Mouse (Mus musculus) B cell, adult 2 months (primary cell): Measurements from ENCODE around the gene Palm.

Source experiments
- DNase-seq, 2 experiments: peaks; one replicate each; pipeline ENCODE4 v3.0.0; 2022

Gene Palm

DNA sequence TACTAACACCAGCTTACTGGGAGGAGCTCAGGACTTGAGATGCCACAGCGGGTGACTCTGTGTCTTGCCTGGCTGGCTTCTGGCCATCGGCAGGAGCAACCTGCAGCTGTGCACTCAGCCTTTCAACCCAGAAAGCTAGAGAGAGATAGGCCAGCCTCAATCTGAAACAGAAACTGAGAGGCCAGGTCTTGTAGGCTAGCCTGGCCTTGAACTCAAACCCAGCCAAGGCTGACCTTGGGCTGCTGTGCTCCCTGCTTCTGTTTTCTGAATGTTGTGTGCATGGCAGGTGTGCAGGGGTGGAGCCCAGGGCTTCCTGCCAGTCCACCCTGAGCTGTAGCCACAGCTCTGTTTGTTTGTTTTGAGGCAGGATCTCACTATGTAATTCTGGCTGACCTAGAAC lies 20.2 kb upstream of the Palm start:
- no peak for DNase-seq

DNA sequence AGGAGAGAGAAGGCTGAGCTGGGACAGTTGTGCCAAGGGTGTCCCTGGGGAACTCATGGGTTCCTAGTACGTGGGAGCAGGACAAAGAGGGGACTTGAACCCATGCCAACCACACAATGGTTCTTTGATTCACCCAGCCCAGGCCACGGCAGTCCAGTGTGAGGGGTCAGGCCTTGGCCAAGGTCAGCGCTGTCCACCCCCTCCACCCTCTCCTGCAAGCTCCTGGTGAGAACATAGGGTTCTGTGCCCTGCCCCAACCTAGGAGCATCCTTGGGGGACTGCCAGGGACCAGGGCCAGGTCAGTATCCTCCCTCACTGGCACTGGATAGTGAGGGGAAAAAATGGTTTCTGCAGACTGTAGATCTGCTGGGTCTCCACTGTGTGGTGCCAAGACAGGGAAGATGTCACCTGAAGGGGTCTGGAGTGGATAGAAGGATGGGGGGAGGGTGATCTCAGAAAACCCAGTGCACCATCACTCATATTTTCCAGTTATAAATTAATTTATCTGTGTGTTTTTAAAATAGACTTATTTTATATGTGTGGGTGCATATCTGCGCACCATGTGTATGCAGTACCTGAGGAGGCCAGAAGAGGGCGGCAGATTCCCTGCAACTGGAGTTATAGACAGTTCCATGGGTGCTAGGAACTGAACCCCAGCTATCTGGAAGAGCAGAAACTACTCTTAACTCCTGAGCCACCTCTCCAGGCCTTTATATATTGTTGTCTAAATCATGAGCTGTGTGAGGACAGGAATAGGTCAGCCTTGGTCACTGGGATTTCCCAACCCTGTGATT lies 18.7 kb upstream of the Palm start:
- peak; percentile 46 to 47 for DNase-seq

DNA sequence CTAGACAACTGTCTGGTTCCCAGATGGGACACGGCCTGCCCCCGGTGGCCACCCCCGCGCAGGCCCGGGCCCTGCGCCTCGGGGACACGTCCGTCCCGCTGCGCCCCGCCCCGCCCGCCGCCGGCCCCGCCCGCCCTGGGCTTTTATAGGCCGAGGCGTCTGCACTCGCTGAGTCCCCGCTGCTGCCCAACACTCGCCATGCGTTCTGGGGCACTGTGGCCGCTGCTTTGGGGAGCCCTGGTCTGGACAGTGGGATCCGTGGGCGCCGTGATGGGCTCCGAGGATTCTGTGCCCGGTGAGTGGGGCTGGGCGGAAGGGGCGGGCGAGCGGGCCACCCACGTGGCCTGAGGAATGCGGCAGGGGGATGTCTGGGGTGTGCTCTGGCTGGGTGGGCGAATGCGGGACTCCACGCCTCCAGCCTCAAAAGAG lies 16.3 kb upstream of the Palm start, which contains the start of gene Fstl3:
TSS of gene Fstl3 (plus strand) at position 170 of the 429 bp plus-strand sequence.
- no peak for DNase-seq

DNA sequence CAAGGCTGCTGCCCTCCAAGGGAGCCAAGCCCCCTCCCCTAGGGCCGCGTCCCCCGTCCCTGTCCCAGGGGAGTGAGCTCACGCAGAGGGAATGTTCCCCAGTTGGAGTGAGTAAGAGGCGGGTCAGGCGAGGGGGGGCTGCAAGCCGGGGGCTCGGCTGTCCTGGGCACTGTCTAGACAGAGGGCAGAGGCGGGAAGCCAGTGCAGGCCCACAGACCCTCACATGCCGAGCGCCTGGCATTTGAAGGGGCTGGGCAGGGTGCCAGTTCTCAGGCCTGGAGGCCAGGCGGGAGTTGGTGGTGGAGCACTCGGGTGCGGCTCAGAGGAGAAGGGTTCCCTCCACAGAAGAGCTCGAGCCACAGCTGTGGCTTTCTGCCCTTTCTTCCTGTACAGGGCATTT lies 15.4 kb upstream of the Palm start:
- no peak for DNase-seq

DNA sequence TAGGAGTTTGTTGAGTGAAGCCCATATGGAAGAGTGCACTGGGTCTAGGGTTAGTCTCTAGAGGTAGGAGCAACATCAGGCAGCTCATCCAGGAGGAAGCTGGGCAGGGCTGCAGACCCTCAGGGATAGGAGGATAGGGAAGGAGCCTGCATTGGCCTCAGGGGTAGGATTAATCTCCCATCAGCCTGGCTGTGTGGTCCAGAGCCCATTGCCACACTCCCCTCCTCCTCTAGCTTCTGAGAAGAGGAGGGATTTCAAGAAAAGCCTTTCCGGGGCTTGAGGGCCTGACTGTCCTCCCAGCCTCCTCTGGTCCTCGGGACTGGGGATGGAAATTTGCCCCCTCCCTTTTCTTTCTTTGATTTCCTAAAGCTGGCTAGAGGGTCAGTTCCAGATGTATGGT lies 14.2 kb upstream of the Palm start:
- DNase-seq, result no peak

DNA sequence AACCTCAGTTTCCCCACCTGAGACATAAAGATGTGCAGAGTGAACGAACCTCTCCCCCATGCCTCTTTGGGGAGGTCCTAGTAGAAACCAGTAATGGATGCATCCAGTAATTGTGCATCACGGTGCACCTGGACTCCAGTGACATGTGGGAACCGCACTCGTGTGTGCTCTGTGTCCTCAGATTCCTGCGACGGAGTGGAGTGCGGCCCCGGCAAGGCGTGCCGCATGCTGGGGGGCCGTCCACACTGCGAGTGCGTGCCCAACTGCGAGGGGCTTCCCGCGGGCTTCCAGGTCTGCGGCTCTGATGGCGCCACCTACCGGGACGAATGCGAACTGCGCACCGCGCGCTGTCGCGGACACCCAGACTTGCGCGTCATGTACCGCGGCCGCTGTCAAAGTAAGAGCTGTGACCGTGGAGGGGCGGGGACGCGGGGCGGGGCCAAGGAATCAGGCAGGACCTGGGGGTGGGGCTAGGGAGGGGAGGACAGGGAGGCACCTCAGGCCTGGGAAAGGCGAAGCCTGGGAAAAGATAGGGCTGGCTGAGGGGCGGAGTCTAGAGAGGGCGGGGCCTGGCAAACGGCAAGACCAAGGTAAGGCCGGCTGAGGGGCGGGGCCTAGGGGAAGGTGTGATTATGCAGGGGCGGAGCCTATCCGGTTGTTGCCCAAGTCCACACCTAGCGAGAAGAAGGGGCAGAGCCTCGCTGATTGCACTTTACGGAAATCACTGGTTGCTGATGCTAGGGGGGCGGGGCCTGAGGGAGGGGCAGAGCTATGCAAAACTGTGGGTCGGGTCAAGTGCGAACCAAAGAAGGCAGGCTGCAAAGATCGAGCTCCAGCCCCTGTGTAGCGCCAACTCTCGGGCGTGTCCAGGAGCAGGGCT lies 13.3 kb upstream of the Palm start:
- DNase-seq, result peak; percentile 98

DNA sequence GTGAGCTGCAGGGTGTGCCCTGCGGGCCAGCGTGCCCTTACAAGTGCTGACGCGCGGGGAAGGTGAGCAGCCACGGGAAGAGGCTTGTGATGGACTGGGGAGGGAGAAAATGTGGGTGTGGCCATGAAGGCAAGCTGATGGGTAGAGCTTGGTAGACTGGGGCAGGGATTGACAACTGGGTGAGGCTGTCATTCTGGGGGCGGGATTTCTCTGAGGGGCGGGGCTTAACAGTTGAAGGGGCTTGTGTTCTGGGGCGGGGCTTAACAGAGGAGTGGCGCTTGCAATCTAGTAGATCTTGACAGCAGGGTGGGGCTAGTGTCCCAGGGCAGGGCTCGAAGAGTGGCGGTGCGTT lies 12.7 kb upstream of the Palm start:
- peak in 1 of 2 experiments; percentile 82 for DNase-seq

DNA sequence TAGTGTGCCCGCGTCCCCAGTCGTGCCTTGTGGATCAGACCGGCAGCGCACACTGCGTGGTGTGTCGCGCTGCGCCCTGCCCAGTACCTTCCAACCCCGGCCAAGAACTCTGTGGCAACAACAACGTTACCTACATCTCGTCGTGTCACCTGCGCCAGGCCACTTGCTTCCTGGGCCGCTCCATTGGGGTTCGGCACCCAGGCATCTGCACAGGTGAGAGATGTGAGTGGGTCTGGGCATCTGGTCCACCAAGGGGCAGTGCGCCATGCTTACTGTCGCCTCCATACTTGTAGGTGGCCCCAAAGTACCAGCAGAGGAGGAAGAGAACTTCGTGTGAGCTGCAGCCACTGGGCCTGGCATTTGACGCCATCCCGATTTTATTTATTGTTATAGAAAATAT lies 12.2 kb upstream of the Palm start:
- DNase-seq, result no peak

DNA sequence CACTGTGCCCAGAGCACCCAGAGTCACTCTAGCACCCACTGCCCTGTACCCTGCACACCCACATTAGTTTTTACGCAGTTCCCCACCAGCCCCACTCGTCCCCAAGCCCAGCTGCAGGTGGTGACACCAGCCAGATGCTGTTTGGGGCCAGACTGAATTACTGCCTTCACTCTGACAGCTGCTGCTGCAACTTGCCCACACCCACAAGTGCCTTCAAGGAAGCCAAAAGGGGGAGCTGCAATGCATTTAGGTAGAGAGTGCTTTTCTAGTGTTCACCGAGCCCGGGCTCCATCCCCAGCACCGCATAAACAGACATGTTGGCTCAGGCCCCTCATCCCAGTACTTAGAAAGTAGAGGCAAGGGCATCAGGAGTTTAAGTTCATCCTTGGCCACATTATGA lies 11.4 kb upstream of the Palm start:
- no peak for DNase-seq

DNA sequence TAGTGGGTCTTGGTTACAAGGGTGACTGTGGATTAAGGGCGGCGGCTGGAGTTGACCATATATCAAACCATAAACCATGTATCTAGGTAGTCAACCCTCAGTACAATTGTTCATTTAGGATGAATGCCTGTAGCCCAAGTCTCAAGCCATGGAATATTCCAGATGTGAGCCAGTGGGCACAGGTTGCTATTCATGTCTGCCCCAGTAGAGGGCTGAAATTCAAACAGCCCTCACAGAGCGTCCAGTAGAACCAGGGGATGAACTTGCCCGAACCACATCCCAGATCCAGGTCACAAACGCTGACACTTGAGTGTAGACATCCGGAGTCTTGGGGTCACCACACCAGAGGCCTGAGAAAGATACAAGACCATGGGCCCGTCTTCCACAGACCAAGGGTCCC lies 10.3 kb upstream of the Palm start:
- no peak for DNase-seq

DNA sequence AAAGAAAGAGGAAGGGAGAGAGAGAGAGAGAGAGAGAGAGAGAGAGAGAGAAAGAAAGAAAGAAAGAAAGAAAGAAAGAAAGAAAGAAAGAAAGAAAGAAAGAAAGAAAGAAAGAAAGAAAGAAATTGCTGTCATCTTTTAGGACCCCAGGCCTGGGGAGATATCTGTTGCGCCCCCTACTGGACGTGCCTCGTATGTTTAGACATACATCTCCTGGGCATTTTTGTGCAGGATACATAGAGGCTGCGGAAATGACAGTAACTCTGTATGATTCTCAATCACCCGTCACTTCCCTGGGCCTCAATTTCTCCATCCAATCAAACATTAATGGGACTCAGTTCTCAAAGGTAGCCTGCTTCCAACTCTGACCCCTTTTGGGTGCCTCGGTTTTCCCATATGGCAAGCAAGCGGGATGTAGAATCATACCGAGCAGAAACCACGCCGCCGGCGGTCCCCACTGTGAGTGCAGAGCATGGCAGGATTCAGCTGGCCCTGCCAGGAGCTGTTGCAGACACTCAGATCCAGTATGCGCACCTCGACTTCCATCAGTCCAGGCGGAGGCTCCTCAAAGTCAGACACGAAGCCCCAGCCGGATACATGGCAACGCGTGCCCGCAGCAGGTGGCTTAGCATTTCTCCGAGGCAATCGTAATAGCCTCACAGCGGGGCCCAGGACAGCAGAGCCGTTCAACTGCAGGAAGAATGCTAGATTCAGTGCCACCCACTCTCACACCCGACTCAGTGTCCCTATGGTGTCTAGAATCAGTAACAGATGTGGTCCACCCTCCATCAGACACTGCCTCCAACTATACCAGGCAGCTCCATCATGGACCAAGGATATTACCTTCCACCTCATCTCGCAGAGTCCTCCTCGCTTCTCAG lies 9.2 kb upstream of the Palm start:
- peak; percentile 77 to 79 for DNase-seq

DNA sequence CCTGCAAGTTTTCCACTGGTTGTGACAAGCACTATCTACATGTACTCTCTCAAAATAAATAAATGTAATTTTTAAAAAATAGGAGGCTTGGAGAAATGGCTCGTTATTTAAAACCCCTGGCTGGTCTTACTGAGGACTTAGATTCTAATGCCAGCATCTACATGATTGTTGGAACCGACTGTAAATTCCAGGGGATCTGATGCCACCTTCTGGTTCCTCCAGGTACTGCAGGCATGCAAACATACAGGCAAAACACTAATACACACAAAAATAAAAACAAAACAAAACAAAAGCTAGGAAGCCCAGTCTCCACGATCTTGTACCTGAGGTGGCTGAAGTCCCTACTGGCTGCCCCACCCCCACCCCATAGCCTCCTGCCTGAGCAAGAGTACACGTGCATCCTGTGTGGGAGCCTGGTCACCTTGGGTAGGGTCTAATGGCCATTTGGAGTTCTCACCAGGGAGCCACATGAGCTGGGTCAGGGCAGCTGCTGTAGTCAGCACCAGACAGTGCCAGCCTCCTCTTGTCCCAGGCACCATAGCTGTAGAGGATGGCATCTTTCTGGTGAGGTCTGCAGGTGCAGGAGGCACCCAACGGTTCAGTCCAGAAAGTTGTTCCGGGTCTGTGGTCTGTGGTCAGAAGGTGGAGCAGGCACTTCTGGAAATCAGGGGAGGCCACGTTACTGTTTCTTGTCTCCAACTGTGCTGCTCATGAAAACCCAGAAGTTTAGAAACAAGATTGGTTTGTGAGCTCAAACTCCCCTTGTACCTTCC lies 4.8 kb upstream of the Palm start:
- peak; percentile 87 to 90 for DNase-seq

DNA sequence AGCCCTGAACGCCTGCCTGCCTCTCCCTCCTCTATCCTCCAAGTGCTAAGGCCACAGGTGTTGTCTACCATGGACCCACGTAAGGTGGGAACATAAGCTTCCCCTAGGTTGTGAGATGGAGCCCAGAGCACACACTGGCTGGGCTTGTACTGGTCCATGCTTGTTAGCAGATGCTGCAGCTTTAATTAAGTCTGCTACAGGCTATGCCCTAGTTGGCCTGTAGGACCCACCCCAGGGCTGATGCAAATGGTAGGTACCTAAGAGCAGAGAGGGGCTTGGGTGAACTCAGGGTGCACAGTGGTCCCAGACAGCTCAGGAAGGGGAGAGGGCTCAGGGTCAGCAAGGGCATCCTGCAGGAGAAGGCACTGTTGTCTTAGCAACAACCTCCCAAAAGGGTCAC lies 3.8 kb upstream of the Palm start:
- no peak for DNase-seq

DNA sequence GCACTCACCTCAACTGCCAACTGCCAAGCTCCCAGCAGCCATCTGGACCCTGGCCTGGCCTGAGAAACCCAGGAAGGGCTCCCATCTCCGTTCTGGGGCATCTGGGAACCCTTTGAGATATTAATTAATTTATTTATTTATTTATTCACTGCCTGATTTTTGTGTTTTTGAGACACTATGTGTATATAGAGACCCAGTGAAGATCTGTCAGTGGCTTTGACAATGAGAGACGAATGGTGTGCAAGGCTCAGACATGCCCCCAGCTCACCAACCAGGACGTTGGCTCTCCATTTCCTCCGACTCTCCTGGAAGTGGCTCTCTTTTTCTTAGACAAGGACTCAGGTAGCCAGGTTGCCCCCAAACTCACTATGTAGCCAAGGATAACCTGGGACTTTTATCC lies 2.5 kb upstream of the Palm start, which contains the start of gene Prss57:
TSS of gene Prss57 (minus strand) at position 101 of the 400 bp plus-strand sequence.
- DNase-seq, result no peak

DNA sequence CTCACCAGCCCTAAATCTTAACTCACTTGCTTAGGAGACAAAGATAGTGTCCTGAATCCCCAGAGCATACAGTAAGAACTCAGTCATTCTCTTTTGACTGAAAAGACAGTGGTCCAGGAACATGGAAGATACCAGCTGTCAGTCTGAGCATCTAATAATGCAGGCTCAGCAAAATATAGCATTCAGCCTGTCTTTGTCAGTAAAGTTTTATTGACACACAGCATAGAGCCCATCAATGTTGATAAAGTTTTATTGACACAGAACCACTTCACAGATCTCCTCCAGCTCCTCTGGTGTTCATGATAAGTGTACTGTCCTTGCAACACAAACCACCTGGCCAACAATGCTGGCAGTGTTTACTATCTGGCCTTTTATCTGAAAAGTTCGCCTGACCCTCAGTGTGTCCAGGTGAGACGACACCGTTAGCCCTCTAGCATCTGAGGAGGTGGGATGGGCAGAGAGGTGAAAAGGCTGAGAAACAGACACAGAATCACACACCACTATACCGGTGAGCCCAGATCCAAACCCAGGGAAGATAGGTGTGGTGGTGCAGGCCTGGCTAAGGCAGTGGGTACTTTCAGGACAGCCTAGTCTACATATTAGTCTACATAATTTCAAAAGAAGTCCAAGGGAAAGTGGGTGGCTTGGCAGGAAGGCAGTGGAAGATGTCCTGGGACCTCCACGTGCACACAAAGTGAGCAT lies 882 bp upstream of the Palm start:
- DNase-seq, result no peak

DNA sequence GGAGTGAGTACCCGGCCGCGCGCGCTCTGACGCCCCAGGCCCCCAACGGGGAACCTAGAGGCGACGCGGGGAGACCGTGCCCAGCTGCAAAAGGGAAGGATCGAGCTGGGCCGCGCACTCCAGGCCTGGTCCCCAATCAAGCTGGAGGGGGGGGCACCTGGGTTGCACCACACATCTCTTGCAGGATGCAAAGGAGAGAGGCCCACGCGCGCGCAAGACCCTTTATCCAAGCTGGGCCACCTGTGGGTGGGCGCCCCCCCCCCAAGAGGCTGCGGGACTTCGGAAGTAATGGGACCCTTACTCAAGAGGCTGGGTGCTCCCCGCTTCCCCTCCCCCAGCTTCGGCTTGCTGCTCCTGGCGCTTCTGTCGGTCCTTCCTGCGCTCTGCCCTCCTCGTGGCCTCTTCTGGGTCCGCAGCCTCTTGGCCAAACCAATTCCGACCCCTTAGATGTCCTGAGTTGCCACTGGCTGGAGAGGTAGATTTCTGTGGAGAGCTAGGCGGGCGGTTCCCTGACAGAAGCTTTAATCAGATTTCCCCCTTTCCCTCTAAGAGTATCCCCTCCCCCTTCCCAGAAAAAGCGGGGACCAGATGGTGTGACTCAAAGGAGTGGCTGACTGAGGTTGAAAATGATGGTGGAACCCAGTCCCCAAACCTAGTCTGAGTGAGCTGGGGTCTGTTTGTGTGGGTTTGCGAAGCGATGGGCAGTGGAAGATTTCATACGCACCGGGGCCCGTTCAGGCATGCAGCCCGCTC lies 542 bp downstream of the Palm start:
- DNase-seq, result no peak

DNA sequence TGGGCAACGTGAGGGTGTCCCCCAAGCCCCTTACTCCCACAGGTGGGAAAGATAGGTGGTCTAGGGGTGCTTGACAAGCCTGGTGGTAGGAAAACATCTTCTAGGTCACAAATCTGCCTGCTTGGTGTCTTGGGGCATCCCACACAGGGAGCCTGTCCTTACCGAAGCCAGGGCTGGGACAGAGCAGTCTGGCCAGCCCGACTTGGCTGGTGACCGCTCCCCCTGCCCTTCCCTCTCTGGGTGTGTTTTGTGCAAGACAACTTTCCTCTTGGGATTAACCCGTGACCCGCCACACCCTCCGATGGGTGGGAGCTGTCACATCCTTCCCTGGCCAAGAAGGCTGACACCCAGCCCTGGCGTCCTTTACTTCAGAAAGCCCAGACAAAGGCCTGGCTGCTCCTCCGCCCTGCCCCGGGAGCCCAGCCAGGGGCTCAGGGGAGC lies 1.1 kb downstream of the Palm start:
- DNase-seq, result no peak

DNA sequence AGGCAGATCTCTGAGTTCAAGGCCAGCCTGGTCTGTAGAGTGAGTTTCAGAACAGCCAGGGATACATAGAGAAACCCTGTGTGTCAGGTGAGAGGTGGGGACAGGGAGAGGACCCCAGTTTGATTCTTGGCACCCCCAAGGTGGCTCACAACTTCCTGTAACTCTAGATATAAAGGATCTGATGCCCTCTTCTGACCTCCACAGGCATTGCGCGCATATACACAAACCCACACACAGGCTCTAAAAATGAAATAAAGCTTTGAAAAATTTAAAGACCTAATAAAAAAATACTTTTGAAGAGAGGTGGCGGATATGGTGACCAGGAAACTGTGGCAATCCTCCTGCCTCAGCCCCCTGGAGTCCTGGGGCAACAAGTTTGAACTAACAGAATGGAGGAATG lies 2.5 kb downstream of the Palm start:
- no peak for DNase-seq

DNA sequence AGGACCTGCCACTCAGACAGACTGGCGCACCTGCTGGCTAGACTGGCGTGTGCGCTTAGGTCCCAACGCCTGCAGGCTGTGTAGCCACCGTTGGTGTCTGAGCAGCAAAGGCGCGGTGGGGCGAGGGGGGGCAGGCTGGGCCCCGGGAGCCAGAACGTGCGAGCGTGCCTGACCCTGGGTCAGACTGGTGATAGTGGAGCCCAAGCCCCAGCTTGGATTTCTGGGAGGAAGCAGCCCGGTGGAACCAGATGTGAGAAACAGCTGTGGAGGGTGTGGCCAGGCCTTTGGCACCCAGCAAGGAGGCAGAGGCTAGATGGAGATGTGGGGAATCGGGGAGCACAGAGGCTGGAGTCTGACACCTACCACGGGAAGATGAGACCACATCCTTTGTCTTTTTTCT lies 4.0 kb downstream of the Palm start:
- no peak for DNase-seq

DNA sequence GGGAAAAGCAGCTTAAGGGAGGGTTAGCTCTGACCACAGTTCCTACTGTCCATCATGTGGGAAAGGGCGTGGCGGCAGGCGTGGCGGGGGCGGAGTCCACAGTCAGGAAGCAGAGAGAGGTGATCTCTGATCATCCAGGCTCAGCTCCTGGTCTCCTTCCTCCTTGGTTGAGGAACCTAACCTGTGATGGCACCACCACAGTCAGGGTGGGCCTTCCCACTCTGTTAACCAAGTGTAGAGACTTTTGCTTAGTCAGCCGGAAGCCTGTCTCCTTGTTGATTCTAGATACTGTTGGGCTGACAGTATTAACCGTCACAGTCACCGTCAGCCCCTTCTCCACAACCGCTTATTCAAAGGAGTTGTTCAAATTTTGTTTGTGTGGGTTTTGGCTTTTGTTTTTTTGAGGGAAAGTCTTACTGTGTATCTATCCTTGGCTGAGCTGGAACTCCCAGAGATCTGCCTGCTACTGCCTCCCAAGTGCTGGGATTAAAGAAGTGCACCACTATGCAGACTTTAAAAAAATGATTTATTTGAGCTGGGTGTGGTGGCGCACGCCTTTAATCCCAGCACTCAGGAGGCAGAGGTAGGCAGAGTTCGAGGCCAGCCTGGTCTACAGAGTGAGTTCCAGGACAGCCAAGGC lies 5.0 kb downstream of the Palm start:
- peak; percentile 53 to 55 for DNase-seq
